Mouse (Mus musculus): ENCODE measurements around the gene Chil1. TPM values are rescaled to one million over a fixed set of nuclear protein-coding genes. Genes with fewer than 3 reads are reported as not detected.

Chil1 gene
- polyA plus RNA-seq, 1 experiment from 2014 or later = 0.27 TPM

DNA sequence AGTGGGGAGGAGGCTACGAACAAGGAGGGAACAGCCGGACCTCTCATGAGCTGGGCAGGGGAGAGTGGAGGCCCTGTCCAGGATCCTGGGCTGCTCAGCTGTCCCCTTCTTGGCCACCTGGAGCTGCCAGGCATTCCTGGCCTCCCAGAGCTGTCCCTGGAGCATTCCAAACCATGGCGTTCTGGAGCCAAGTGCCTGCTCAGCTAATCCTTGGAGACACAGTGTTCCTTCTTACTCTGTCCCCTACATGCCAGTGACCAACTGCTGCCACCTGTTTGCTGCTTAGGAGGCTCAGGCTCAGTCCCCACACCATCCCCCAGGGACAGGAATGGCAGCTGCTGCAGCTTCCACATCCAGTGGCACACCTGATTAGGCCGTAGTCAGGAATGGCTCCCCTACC lies 14.0 kb downstream of the Chil1 start:
- no peak overlapping the region for H3K4me3 ChIP-seq (ENCODE audit: low read depth, low read length)
- no peak overlapping the region for H3K9ac ChIP-seq (ENCODE audit: low read length)
- 56% methylated on average over 4 of the region's 4 CpGs for WGBS
- H3K4me2 ChIP-seq (ENCODE audit: low read depth, low read length, severe bottlenecking) = no peak overlapping the region
- no peak overlapping the region for H3K27ac ChIP-seq (ENCODE audit: low read depth, low read length)
- H3K4me1 ChIP-seq (replicated peaks; ENCODE audit: control insufficient read depth, insufficient read depth, low read length) = no peaks in the 10 kb centered on the region
- DNase-seq (ENCODE audit: low spot score) (no peak), ATAC-seq (replicated peaks; ENCODE audit: low FRiP score) (no peak)
- H3K27me3 ChIP-seq (ENCODE audit: control insufficient read depth, insufficient read depth, low read length) = no peaks in the 10 kb centered on the region
- no peaks in the 10 kb centered on the region for H3K9me3 ChIP-seq (ENCODE audit: control insufficient read depth, low read length)
- H3K36me3 ChIP-seq (ENCODE audit: control insufficient read depth, insufficient read depth, low read length) = no peaks in the 10 kb centered on the region

DNA sequence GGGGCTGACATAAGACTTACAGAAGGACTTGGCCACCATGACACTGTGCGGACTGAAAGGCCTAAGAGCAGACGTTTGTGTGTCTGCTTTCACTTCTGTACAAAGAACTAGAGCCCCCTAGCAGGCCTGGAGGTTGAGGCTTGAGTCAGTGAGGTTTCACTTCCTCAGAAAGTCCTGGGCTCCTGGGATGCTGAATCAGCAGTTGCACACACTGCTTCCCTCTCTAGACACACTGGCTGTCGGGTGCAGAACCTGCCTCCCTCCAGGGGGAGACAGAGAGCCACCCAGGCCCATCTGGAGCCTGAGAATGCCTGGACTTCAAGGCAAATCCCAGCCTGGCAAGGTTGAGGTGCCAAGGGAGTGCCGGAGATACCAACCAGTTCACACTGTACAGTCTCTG lies 14.4 kb downstream of the Chil1 start:
- Histone ChIP-seq H3K27ac (ENCODE audit: low read depth, low read length) (no peak overlapping the region), H3K27me3 (ENCODE audit: control insufficient read depth, insufficient read depth, low read length) (no peaks in the 10 kb centered on the region), H3K4me3 (ENCODE audit: low read depth, low read length) (no peak overlapping the region), H3K4me1 (replicated peaks; ENCODE audit: control insufficient read depth, insufficient read depth, low read length) (no peaks in the 10 kb centered on the region), H3K9ac (ENCODE audit: low read length) (no peak overlapping the region), H3K9me3 (ENCODE audit: control insufficient read depth, low read length) (no peaks in the 10 kb centered on the region), H3K4me2 (ENCODE audit: low read depth, low read length, severe bottlenecking) (no peak overlapping the region), H3K36me3 (ENCODE audit: control insufficient read depth, insufficient read depth, low read length) (no peaks in the 10 kb centered on the region)
- DNase-seq (ENCODE audit: low spot score) (peak; percentile 60), ATAC-seq (replicated peaks; ENCODE audit: low FRiP score) (no peak)
- 64% methylated on average over 4 of the region's 4 CpGs for WGBS

DNA sequence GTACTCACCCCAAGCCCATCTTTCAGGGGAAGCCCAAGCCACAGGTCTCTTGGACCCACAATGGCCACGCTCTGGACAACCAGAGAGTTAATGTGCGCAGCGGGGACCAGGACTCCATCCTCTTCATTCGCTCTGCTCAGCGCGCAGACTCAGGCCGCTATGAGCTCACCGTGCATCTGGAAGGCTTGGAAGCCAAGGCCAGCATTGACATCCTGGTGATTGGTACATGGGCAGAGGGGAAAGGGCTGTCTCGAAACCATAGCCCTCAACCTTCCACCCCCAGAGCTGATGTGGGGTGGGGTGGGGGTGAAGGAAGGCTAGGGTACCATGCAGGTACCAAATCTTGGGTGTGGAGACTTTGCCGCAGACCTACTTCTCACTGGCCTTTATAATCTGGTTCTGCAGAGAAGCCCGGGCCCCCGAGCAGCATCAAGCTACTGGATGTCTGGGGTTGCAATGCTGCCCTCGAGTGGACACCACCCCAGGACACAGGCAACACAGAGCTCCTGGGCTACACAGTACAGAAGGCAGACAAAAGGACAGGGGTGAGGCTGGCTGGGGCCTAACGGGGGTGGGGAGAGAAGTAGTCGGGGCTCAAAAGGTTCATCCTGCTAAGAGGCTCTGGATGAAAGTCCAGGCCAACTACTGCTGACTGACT lies 15.5 kb downstream of the Chil1 start:
- H3K9me3 ChIP-seq (ENCODE audit: control insufficient read depth, low read length) = no peaks in the 10 kb centered on the region
- WGBS = 79% methylated on average over 15 of the region's 15 CpGs
- no peak overlapping the region for H3K9ac ChIP-seq (ENCODE audit: low read length)
- no peaks in the 10 kb centered on the region for H3K27me3 ChIP-seq (ENCODE audit: control insufficient read depth, insufficient read depth, low read length)
- H3K27ac ChIP-seq (ENCODE audit: low read depth, low read length) = no peak overlapping the region
- no peak overlapping the region for H3K4me3 ChIP-seq (ENCODE audit: low read depth, low read length)
- H3K36me3 ChIP-seq (ENCODE audit: control insufficient read depth, insufficient read depth, low read length) = no peaks in the 10 kb centered on the region
- DNase-seq (ENCODE audit: low spot score) (no peak), ATAC-seq (replicated peaks; ENCODE audit: low FRiP score) (no peak)
- no peak overlapping the region for H3K4me2 ChIP-seq (ENCODE audit: low read depth, low read length, severe bottlenecking)
- no peaks in the 10 kb centered on the region for H3K4me1 ChIP-seq (replicated peaks; ENCODE audit: control insufficient read depth, insufficient read depth, low read length)

DNA sequence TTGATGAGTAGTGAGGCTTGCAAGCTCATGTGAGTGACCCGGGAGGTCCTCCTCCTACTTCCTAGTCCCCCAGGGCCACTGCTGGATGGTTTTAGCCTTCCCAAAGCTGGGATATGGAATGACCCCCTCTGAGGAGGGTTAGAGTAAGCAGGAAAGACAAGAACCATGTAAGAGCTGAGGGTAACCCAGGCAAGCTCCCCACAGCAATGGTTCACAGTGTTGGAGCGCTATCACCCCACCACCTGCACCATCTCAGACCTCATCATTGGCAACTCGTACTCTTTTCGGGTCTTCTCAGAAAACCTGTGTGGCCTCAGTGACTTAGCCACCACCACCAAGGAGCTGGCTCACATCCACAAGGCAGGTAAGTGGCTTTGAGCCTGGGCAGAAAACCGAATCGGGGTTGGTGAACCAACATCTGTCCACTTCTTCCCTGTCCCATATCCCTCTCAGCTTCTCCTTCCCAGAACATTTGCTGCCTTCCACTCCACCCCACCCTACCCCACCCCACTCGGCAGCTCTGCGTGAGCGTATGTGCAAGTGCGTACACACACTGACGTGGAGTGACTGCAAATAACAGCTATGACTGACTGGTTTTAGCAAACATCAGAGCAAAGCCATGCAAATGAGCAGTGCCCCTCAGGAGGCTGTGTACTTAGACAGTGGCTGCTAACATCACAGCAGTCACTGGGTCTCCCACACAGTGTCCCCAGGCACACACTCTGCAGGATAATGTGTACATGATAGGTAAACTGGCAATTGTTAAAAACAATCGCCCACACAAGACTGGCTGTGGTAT lies 16.4 kb downstream of the Chil1 start:
- Histone ChIP-seq H3K27ac (ENCODE audit: low read depth, low read length) (no peak overlapping the region), H3K9me3 (ENCODE audit: control insufficient read depth, low read length) (no peaks in the 10 kb centered on the region), H3K4me3 (ENCODE audit: low read depth, low read length) (no peak overlapping the region), H3K4me2 (ENCODE audit: low read depth, low read length, severe bottlenecking) (no peak overlapping the region), H3K9ac (ENCODE audit: low read length) (no peak overlapping the region), H3K36me3 (ENCODE audit: control insufficient read depth, insufficient read depth, low read length) (no peaks in the 10 kb centered on the region), H3K27me3 (ENCODE audit: control insufficient read depth, insufficient read depth, low read length) (no peaks in the 10 kb centered on the region), H3K4me1 (replicated peaks; ENCODE audit: control insufficient read depth, insufficient read depth, low read length) (no peaks in the 10 kb centered on the region)
- WGBS = 82% methylated on average over 12 of the region's 12 CpGs
- ATAC-seq (replicated peaks; ENCODE audit: low FRiP score) (no peak), DNase-seq (ENCODE audit: low spot score) (no peak)

DNA sequence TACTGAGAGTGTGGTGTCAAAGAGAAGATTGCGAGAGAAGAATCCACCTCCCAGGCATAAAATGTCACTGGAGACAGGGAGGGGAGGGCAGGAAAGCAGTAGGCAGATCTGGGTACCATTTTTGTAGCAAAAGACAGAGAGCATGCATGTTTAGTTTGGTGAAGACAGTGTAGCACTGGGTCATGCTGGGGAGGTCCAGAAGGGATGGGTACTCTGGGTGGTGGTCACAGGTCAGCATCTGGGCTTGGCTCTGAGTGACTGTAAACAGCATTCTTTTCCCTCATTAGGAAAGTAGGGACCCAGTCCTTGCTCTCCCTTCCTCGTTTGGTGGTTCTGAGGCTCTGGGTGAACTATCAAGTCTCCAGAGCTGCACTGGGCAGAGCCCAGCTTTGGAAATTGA lies 18.5 kb downstream of the Chil1 start:
- no peak overlapping the region for H3K9ac ChIP-seq (ENCODE audit: low read length)
- H3K27ac ChIP-seq (ENCODE audit: low read depth, low read length) = no peak overlapping the region
- ATAC-seq (replicated peaks; ENCODE audit: low FRiP score) (no peak), DNase-seq (ENCODE audit: low spot score) (no peak)
- WGBS = 62% methylated on average over 2 of the region's 2 CpGs
- no peaks in the 10 kb centered on the region for H3K4me1 ChIP-seq (replicated peaks; ENCODE audit: control insufficient read depth, insufficient read depth, low read length)
- H3K36me3 ChIP-seq (ENCODE audit: control insufficient read depth, insufficient read depth, low read length) = no peaks in the 10 kb centered on the region
- H3K4me2 ChIP-seq (ENCODE audit: low read depth, low read length, severe bottlenecking) = no peak overlapping the region
- H3K4me3 ChIP-seq (ENCODE audit: low read depth, low read length) = no peak overlapping the region
- no peaks in the 10 kb centered on the region for H3K9me3 ChIP-seq (ENCODE audit: control insufficient read depth, low read length)
- H3K27me3 ChIP-seq (ENCODE audit: control insufficient read depth, insufficient read depth, low read length) = no peaks in the 10 kb centered on the region

DNA sequence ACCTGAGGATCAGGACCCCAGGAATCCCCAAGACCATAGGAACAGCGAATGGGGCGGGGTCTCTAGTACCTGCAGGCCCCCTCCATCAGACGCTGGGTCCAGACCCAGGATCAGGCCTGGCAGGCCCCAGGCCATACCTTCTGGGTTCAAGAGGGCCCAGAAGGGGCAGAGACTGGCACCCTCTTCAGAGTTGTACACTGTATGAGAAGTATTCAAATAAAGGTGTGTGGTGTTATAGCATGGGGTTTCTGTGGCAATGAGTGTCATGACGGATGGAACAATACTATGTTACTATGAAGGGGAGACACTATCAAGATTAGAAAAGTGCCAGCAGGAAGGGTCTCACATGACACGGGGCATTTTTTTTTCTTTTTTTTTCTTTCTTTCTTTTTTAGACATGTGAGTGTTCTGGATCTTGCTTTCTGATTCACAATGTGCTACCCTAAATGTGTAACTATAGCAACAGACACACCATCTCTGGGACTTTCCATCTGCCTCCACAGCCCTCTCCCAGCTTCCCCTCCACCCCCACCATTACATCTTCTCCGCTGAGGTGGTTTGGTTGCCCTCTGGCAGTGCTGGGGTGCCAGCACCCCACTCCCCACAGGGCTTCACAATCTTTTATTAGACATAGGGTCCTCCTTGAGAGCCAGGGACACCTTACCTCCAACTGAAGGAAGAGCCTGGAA lies 19.2 kb downstream of the Chil1 start:
- WGBS = 88% methylated on average over 6 of the region's 6 CpGs
- no peak overlapping the region for H3K27ac ChIP-seq (ENCODE audit: low read depth, low read length)
- no peak overlapping the region for H3K4me2 ChIP-seq (ENCODE audit: low read depth, low read length, severe bottlenecking)
- no peak overlapping the region for H3K9ac ChIP-seq (ENCODE audit: low read length)
- H3K9me3 ChIP-seq (ENCODE audit: control insufficient read depth, low read length) = no peaks in the 10 kb centered on the region
- ATAC-seq (replicated peaks; ENCODE audit: low FRiP score) (no peak), DNase-seq (ENCODE audit: low spot score) (no peak)
- no peaks in the 10 kb centered on the region for H3K36me3 ChIP-seq (ENCODE audit: control insufficient read depth, insufficient read depth, low read length)
- no peaks in the 10 kb centered on the region for H3K4me1 ChIP-seq (replicated peaks; ENCODE audit: control insufficient read depth, insufficient read depth, low read length)
- H3K27me3 ChIP-seq (ENCODE audit: control insufficient read depth, insufficient read depth, low read length) = no peaks in the 10 kb centered on the region
- H3K4me3 ChIP-seq (ENCODE audit: low read depth, low read length) = no peak overlapping the region

DNA sequence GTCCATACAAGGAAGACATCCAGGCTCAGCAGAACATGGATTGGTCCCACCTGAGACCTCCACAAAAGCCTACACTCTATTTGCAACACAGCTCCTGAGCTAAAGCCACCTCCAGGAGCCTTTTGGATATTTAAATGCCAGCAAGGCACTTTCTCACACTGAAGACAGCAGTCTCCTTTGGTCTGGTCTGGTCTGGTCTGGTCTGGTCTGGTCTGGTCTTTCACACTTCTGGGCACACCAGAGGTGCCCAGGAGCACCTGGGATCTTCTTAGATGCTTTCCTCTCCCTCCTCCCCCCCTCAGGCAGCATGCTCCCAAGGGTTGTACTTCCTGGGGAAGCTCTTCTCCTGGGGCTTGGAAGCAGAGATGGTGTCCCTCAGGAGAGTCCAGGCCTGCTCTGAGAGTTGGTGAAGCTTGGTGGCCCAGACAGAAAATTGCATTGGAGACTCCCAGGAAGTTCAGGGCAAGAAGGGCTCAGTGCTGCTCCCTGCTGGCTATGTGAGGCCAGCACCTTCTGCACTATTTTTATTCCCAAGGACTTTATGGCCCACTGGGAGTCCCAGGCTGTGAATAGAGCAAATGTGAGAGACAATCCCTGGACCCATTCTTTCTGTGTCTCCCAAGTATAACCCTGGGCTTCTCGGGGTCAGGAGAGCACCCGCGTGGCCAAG lies 19.9 kb downstream of the Chil1 start:
- no peaks in the 10 kb centered on the region for H3K4me1 ChIP-seq (replicated peaks; ENCODE audit: control insufficient read depth, insufficient read depth, low read length)
- H3K4me3 ChIP-seq (ENCODE audit: low read depth, low read length) = no peak overlapping the region
- H3K36me3 ChIP-seq (ENCODE audit: control insufficient read depth, insufficient read depth, low read length) = no peaks in the 10 kb centered on the region
- WGBS = 48% methylated on average over 3 of the region's 3 CpGs
- no peaks in the 10 kb centered on the region for H3K27me3 ChIP-seq (ENCODE audit: control insufficient read depth, insufficient read depth, low read length)
- no peak overlapping the region for H3K9ac ChIP-seq (ENCODE audit: low read length)
- DNase-seq (ENCODE audit: low spot score) (peak; percentile 77), ATAC-seq (replicated peaks; ENCODE audit: low FRiP score) (no peak)
- no peaks in the 10 kb centered on the region for H3K9me3 ChIP-seq (ENCODE audit: control insufficient read depth, low read length)
- H3K27ac ChIP-seq (ENCODE audit: low read depth, low read length) = no peak overlapping the region
- H3K4me2 ChIP-seq (ENCODE audit: low read depth, low read length, severe bottlenecking) = no peak overlapping the region

DNA sequence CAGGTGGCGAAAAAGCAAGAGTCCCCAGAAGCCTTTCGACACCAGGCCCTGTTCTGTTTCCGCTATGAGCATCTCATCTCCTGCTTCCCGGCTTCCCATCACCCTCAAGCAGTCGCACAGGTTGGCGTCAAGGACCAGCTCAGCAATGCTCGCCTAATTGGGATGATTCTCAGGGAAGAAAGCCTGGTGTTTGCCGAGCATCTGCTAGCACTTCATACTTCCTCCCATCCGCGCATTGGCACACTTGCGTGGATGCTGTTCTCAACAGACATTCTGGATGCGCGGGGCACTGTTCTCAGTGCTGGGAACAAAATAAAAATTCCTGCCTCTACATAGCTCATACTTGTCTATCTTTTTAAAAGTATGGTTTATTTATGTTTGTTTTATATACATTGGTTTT lies 22.3 kb downstream of the Chil1 start:
- WGBS = 94% methylated on average over 13 of the region's 13 CpGs
- Histone ChIP-seq H3K4me2 (ENCODE audit: low read depth, low read length, severe bottlenecking) (no peak overlapping the region), H3K36me3 (ENCODE audit: control insufficient read depth, insufficient read depth, low read length) (no peaks in the 10 kb centered on the region), H3K4me1 (replicated peaks; ENCODE audit: control insufficient read depth, insufficient read depth, low read length) (no peaks in the 10 kb centered on the region), H3K9ac (ENCODE audit: low read length) (no peak overlapping the region), H3K27me3 (ENCODE audit: control insufficient read depth, insufficient read depth, low read length) (no peaks in the 10 kb centered on the region), H3K27ac (ENCODE audit: low read depth, low read length) (no peak overlapping the region), H3K4me3 (ENCODE audit: low read depth, low read length) (no peak overlapping the region), H3K9me3 (ENCODE audit: control insufficient read depth, low read length) (no peaks in the 10 kb centered on the region)
- ATAC-seq (replicated peaks; ENCODE audit: low FRiP score) (no peak), DNase-seq (ENCODE audit: low spot score) (no peak)

Data from forebrain, embryonic 11.5 days (tissue).